In genomic region chr13:10504211-10504610, GRCm38 (mm10) we compare ENCODE assay signal across 12 mouse cellular contexts.
"Had no signal": no experiment of that assay in that cellular context is flagged by ENCODE, and none has a peak within 500 bp of the region (broad histone marks: within the 10 kb centered on the region; RNA-seq: fewer than 3 reads in every experiment).

No protein-coding gene starts in this region.

- H3K27me3 ChIP-seq: intestine, embryonic 15.5 days; kidney, embryonic 15.5 days; limb, embryonic 13.5 days; neural tube, embryonic 12.5 days had no signal

- H3K27ac ChIP-seq: intestine, embryonic 15.5 days; kidney, embryonic 15.5 days; limb, embryonic 13.5 days; liver, embryonic 14.5 days; neural tube, embryonic 12.5 days had no signal

- H3K9me3 ChIP-seq: intestine, embryonic 15.5 days; kidney, embryonic 15.5 days; limb, embryonic 13.5 days; neural tube, embryonic 12.5 days had no signal

- H3K4me2 ChIP-seq: intestine, embryonic 15.5 days; kidney, embryonic 15.5 days; limb, embryonic 13.5 days; neural tube, embryonic 12.5 days had no signal

- DNase-seq: kidney, adult 2 months; kidney, postnatal 36 days; lung, adult 18-20 months; lung, postnatal 4 days; right cerebral cortex, adult 18-20 months; right cerebral cortex, postnatal 25 days; thymus, postnatal 4 days had no signal

- H3K4me3 ChIP-seq: intestine, embryonic 15.5 days; kidney, embryonic 15.5 days; limb, embryonic 13.5 days; neural tube, embryonic 12.5 days had no signal

- H3K36me3 ChIP-seq: intestine, embryonic 15.5 days; kidney, embryonic 15.5 days; limb, embryonic 13.5 days; neural tube, embryonic 12.5 days had no signal

- H3K9ac ChIP-seq: intestine, embryonic 15.5 days; kidney, embryonic 15.5 days; limb, embryonic 13.5 days; liver, embryonic 14.5 days; neural tube, embryonic 12.5 days had no signal

- ATAC-seq: intestine, embryonic 15.5 days had no signal

- H3K4me1 ChIP-seq: intestine, embryonic 15.5 days; kidney, embryonic 15.5 days; limb, embryonic 13.5 days; neural tube, embryonic 12.5 days had no signal
